Mouse (Mus musculus) kidney, postnatal 4 days (tissue): ENCODE data around the gene Slc45a2.
A peak's percentile ranks its signal among the peaks of the same experiment; 100 is the strongest.

Source experiments
- DNase-seq, 2 experiments: peaks; one replicate each; pipeline ENCODE4 v3.0.0; 2021; ENCODE audit warnings: mixed read lengths in 2 of 2

The Slc45a2 gene

DNA sequence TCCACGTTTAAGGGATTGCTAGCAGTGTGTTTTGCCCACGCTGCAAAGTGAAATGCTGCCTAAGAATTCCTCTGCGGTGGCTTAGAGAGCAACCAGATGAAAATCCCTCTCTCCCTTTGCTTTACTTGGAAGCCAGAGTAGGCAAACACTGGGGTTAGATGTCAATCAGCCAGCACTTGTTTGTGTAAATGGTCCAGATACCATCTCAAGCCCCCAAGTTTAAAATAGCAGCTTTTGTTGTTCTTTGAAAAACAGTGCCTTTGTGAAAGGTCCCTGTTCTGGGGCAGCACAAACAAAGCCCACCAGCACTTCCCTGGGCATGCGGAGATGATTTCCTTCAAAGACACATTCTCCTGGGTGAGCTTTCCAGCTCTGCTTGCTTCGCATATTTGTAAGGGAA is 65.8 kb downstream of the Slc45a2 start:
- DNase-seq = no peak

DNA sequence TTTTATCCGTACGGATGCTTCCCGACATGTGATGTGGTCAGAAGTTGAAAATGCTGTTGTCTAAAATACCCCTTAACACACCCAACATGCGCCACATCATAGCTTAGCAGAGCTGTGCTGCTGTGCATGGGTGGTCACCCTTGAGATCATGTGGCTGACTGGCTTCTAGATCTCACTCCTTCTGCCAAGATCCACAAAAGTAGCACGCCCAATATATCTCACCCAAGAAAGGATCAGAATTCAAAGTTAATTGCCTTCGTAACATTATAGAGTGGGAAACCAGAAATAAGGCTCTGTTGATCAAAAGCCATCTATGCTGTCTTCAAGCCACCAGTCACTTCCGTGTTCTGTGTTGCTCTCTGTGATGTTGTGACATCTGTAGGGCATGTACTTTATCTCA is 67.4 kb downstream of the Slc45a2 start:
- DNase-seq = peak in 1 of 2 experiments; percentile 16

DNA sequence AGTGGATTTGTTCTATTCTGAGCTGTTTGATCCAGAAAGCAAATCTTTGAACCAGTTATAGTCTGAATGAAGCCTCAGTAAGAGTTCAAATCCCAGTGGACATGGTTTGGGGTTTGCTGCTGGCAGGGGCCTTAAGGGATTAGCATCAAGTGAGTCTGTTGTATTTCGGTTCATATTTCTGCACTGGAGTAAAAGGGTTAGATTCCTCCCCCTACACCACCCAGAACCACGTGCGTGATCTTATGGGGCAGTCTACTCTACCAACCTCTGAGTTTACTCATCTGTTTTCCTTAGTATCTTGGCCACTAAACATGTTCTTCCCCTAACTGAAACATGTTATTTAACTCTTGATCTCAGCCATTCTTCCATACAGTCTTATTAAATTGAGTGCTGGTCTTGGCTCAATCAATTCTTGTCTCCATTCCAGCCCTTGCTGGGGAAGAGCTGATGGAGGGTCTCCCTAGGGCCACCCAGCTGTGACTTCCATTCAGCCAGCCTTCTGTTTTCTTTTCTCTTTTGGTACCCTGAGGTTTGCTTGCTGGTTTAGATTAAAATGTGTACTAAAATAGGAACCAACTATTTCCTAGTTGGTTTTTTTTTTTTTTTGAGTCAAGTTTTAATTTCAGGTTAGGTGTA is 75.3 kb downstream of the Slc45a2 start:
- no peak for DNase-seq
